Mouse (Mus musculus) v-Abl transformed pro-B cells (cell line): ENCODE results near the gene Etv2.

Source experiments
- in situ Hi-C, 2 experiments: fragments of 400-800 bp; cut with MboI; formaldehyde crosslinking; loops; one replicate each; pipeline ENCODE4 v1.15.1; 2025; ENCODE audit not compliant: unreplicated experiment in 2 of 2

Gene Etv2

GRCm38 (mm10) chr7:30591605-30591951 lies 44.1 kb downstream of the Etv2 start:
- in situ Hi-C loops, result no loop called here

- in situ Hi-C loops, result no loop called here
Observed at GRCm38 (mm10) chr7:30590927-30591604, 44.6 kb downstream of the Etv2 start.

GRCm38 (mm10) chr7:30589435-30590301 lies 46.0 kb downstream of the Etv2 start:
- in situ Hi-C loops, result no loop called here

GRCm38 (mm10) chr7:30588676-30589434 lies 46.8 kb downstream of the Etv2 start, which contains the start of gene Kmt2b:
Kmt2b (minus strand) TSS chr7:30588726.
- in situ Hi-C loops, result no loop called here

GRCm38 (mm10) chr7:30587842-30588667 lies 47.6 kb downstream of the Etv2 start:
- in situ Hi-C loops, result no loop called here

- in situ Hi-C loops, result no loop called here
Observed at GRCm38 (mm10) chr7:30586455-30587020, 49.1 kb downstream of the Etv2 start.

GRCm38 (mm10) chr7:30585170-30585569 lies 50.5 kb downstream of the Etv2 start:
- in situ Hi-C loops, result no loop called here

GRCm38 (mm10) chr7:30584339-30584738 lies 51.3 kb downstream of the Etv2 start:
- in situ Hi-C loops, result no loop called here
